Mouse (Mus musculus): ENCODE data around the gene Nbdy. TPM values are rescaled to one million over a fixed set of nuclear protein-coding genes. Genes with fewer than 3 reads are reported as not detected.

The Nbdy gene
- 110 and 119 TPM in 2 replicates for polyA plus RNA-seq (2015; fragmentation: Nextera tagmentation; extraction: Ambion mirVana)

- Histone ChIP-seq H3K4me1 (replicated peaks) (peaks cover 6% of the 10 kb centered on the region), H3K27me3 (no peaks in the 10 kb centered on the region), H3K4me2 (replicated peaks) (peak within 1 kb of the TSS; percentile 58), H3K9me3 (no peaks in the 10 kb centered on the region), H3K36me3 (peaks cover 4% of the 10 kb centered on the region; the same call in 1 of the 2 replicates), H3K27ac (peak within 1 kb of the TSS; percentile 85), H3K9ac (replicated peaks) (peak within 1 kb of the TSS; percentile 71), H3K4me3 (replicated peaks) (peak within 1 kb of the TSS; percentile 55)
- peak; percentile 96 for ATAC-seq
- WGBS: 19% methylated on average over 32 of the region's 32 CpGs
Measured at GRCm38 (mm10) chrX:153723110-153723916, at the start of gene Nbdy. TSS of gene Nbdy (plus strand) at chrX:153723590.

- Histone ChIP-seq H3K4me1 (replicated peaks) (no peaks in the 10 kb centered on the region), H3K36me3 (no peaks in the 10 kb centered on the region), H3K4me3 (replicated peaks) (peak within 1 kb of the TSS; percentile 27), H3K9me3 (no peaks in the 10 kb centered on the region), H3K27ac (no peak within 1 kb of the TSS), H3K4me2 (replicated peaks) (peak within 1 kb of the TSS; percentile 41), H3K9ac (replicated peaks) (0 out of 2 replicates have a peak within 1 kb of the TSS, but pooled peaks have one; percentile 28), H3K27me3 (no peaks in the 10 kb centered on the region)
- no peak for ATAC-seq
- WGBS: 24% methylated on average over 11 of the region's 11 CpGs
Measured at GRCm38 (mm10) chrX:153695782-153696395, 27.5 kb upstream of the Nbdy start, which contains the start of gene Kctd12b. TSS of gene Kctd12b (minus strand) at chrX:153696391.

- Histone ChIP-seq H3K36me3 (no peaks in the 10 kb centered on the region), H3K4me2 (replicated peaks) (no peak overlapping the region), H3K9me3 (no peaks in the 10 kb centered on the region), H3K4me1 (replicated peaks) (no peaks in the 10 kb centered on the region), H3K9ac (replicated peaks) (no peak overlapping the region), H3K4me3 (replicated peaks) (no peak overlapping the region), H3K27me3 (no peaks in the 10 kb centered on the region), H3K27ac (no peak overlapping the region)
- WGBS: 78% methylated on average over 3 of the region's 3 CpGs
- ATAC-seq: no peak
Measured at GRCm38 (mm10) chrX:153700463-153700862, 22.9 kb upstream of the Nbdy start.

- Histone ChIP-seq H3K4me2 (replicated peaks) (no peak overlapping the region), H3K27ac (no peak overlapping the region), H3K36me3 (no peaks in the 10 kb centered on the region), H3K9me3 (no peaks in the 10 kb centered on the region), H3K4me1 (replicated peaks) (no peaks in the 10 kb centered on the region), H3K9ac (replicated peaks) (no peak overlapping the region), H3K4me3 (replicated peaks) (no peak overlapping the region), H3K27me3 (no peaks in the 10 kb centered on the region)
- ATAC-seq: no peak
- WGBS: 27% methylated on average over 4 of the region's 4 CpGs
Measured at GRCm38 (mm10) chrX:153707735-153708134, 15.7 kb upstream of the Nbdy start.

GRCm38 (mm10) chrX:153716716-153717115, 6.7 kb upstream of the Nbdy start:
- no peak for ATAC-seq
- no peaks in the 10 kb centered on the region for H3K27me3 ChIP-seq
- H3K27ac ChIP-seq: no peak overlapping the region
- no peak overlapping the region for H3K9ac ChIP-seq (replicated peaks)
- H3K4me3 ChIP-seq (replicated peaks): no peak overlapping the region
- no peaks in the 10 kb centered on the region for H3K9me3 ChIP-seq
- 87% methylated on average over 2 of the region's 2 CpGs for WGBS
- no peaks in the 10 kb centered on the region for H3K4me1 ChIP-seq (replicated peaks)
- no peaks in the 10 kb centered on the region for H3K36me3 ChIP-seq
- no peak overlapping the region for H3K4me2 ChIP-seq (replicated peaks)

- Histone ChIP-seq H3K9me3 (no peaks in the 10 kb centered on the region), H3K9ac (replicated peaks) (no peak overlapping the region), H3K4me3 (replicated peaks) (no peak overlapping the region), H3K4me1 (replicated peaks) (no peaks in the 10 kb centered on the region), H3K4me2 (replicated peaks) (no peak overlapping the region), H3K27me3 (no peaks in the 10 kb centered on the region), H3K27ac (no peak overlapping the region), H3K36me3 (no peaks in the 10 kb centered on the region)
- WGBS: 39% methylated on average over 4 of the region's 4 CpGs
- no peak for ATAC-seq
Measured at GRCm38 (mm10) chrX:153719602-153720001, 3.8 kb upstream of the Nbdy start.

GRCm38 (mm10) chrX:153724400-153724799, 1.0 kb downstream of the Nbdy start:
- Histone ChIP-seq H3K4me2 (replicated peaks) (peak overlapping the region; percentile 58), H3K9me3 (no peaks in the 10 kb centered on the region), H3K9ac (replicated peaks) (peak overlapping the region; percentile 32; the same call in 1 of the 2 replicates), H3K4me1 (replicated peaks) (peaks cover 6% of the 10 kb centered on the region), H3K36me3 (peaks cover 4% of the 10 kb centered on the region), H3K4me3 (replicated peaks) (peak overlapping the region; percentile 55), H3K27me3 (no peaks in the 10 kb centered on the region), H3K27ac (peak overlapping the region; percentile 56; the same call in 1 of the 2 replicates)
- 36% methylated on average over 3 of the region's 3 CpGs for WGBS
- peak; percentile 38 for ATAC-seq

- Histone ChIP-seq H3K4me2 (replicated peaks) (no peak overlapping the region), H3K36me3 (peaks cover 17% of the 10 kb centered on the region; the same call in 1 of the 2 replicates), H3K4me3 (replicated peaks) (no peak overlapping the region), H3K9me3 (no peaks in the 10 kb centered on the region), H3K4me1 (replicated peaks) (no peaks in the 10 kb centered on the region), H3K27me3 (no peaks in the 10 kb centered on the region), H3K27ac (no peak overlapping the region), H3K9ac (replicated peaks) (no peak overlapping the region)
- ATAC-seq: no peak
- 94% methylated on average over 4 of the region's 4 CpGs for WGBS
Measured at GRCm38 (mm10) chrX:153735697-153736096, 12.3 kb downstream of the Nbdy start.

GRCm38 (mm10) chrX:153742493-153742892, 19.1 kb downstream of the Nbdy start:
- ATAC-seq: no peak
- Histone ChIP-seq H3K4me3 (replicated peaks) (no peak overlapping the region), H3K36me3 (no peaks in the 10 kb centered on the region), H3K9me3 (no peaks in the 10 kb centered on the region), H3K27ac (no peak overlapping the region), H3K4me2 (replicated peaks) (no peak overlapping the region), H3K27me3 (no peaks in the 10 kb centered on the region), H3K9ac (replicated peaks) (no peak overlapping the region), H3K4me1 (replicated peaks) (no peaks in the 10 kb centered on the region)
- 88% methylated on average over 3 of the region's 3 CpGs for WGBS

GRCm38 (mm10) chrX:153749230-153749629, 25.8 kb downstream of the Nbdy start:
- no peak overlapping the region for H3K4me2 ChIP-seq (replicated peaks)
- H3K27me3 ChIP-seq: no peaks in the 10 kb centered on the region
- no peak overlapping the region for H3K27ac ChIP-seq
- no peak for ATAC-seq
- no peaks in the 10 kb centered on the region for H3K36me3 ChIP-seq
- WGBS: 42% methylated on average over 2 of the region's 2 CpGs
- no peak overlapping the region for H3K4me3 ChIP-seq (replicated peaks)
- no peaks in the 10 kb centered on the region for H3K4me1 ChIP-seq (replicated peaks)
- H3K9me3 ChIP-seq: no peaks in the 10 kb centered on the region
- no peak overlapping the region for H3K9ac ChIP-seq (replicated peaks)

All from midbrain, embryonic 13.5 days (tissue).